Mouse (Mus musculus) intestine, postnatal 0 days (tissue): ENCODE measurements at regions not wholly inside any gene's neighbourhood (a gene's known extent, or its start where the extent isn't known, plus 50 kb on each side); places are given as distances from the start of the nearest gene placed in this dataset.
A peak's percentile ranks its signal among the peaks of the same experiment; 100 is the strongest.

Experiments
- ATAC-seq: fragments of 200-750 bp; cut with Nextera tagmentation; 2 replicates; pipeline ENCODE4 v1.8.0; 2017; ENCODE audit warnings: mild to moderate bottlenecking, moderate TSS enrichment, moderate library complexity
- H3K27ac ChIP-seq: fragments of 300-500 bp; sonication (generic); 2 replicates; pipeline ENCODE4 v1.5.1; 2014; ENCODE audit warnings: mild to moderate bottlenecking, low read depth, low read length, moderate library complexity
- H3K27me3 ChIP-seq: fragments of 300-500 bp; sonication (generic); replicated peaks from 2 replicates; pipeline ENCODE4 v1.6.1; 2014; ENCODE audit warnings: low read length, mixed read lengths; ENCODE audit not compliant: control insufficient read depth, insufficient read depth
- H3K36me3 ChIP-seq: fragments of 300-500 bp; sonication (generic); 2 replicates; pipeline ENCODE4 v1.6.1; 2014; ENCODE audit warnings: mild to moderate bottlenecking, moderate library complexity; ENCODE audit not compliant: control insufficient read depth, insufficient read depth
- H3K4me1 ChIP-seq: fragments of 300-500 bp; sonication (generic); replicated peaks from 2 replicates; pipeline ENCODE4 v1.6.1; 2014; ENCODE audit warnings: antibody characterized with exemption, low read length, mixed read lengths; ENCODE audit not compliant: control insufficient read depth, insufficient read depth
- H3K4me2 ChIP-seq: fragments of 300-500 bp; sonication (generic); replicated peaks from 2 replicates; pipeline ENCODE4 v1.6.1; 2014; ENCODE audit warnings: low read depth, mild to moderate bottlenecking, moderate library complexity
- H3K4me3 ChIP-seq: fragments of 300-500 bp; sonication (generic); 2 replicates; pipeline ENCODE4 v1.5.1; 2014; ENCODE audit warnings: low read depth, low read length
- H3K9ac ChIP-seq: fragments of 300-500 bp; sonication (generic); 2 replicates; pipeline ENCODE4 v1.6.1; 2014; ENCODE audit warnings: mild to moderate bottlenecking, low read depth, low read length
- H3K9me3 ChIP-seq: fragments of 300-500 bp; sonication (generic); 2 replicates; pipeline ENCODE4 v1.6.1; 2016; ENCODE audit warnings: mixed run types; ENCODE audit not compliant: control insufficient read depth
- CTCF ChIP-seq: sonication (generic); IDR thresholded peaks from 2 replicates; pipeline ENCODE4 v1.5.1; 2016; ENCODE audit warnings: low read depth, mild to moderate bottlenecking, control low read depth, antibody characterized with exemption, moderate library complexity
- WGBS: fragments of 180-500 bp; shearing (Covaris S2); extraction: QIAGEN DNeasy Blood & Tissue Kit; methylation state at CpG from one replicate; pipeline ENCODE4 v1.1.7; 2014; 5-methylcytosine and 5-hydroxymethylcytosine counted together

GRCm38 (mm10) chr2:74409856-74410404 lies 169.3 kb downstream of the Lnpk start:
- Histone ChIP-seq H3K4me1 (no peaks in the 10 kb centered on the region), H3K9ac (no peak overlapping the region), H3K27me3 (no peaks in the 10 kb centered on the region), H3K27ac (no peak overlapping the region), H3K4me3 (no peak overlapping the region), H3K9me3 (no peaks in the 10 kb centered on the region), H3K4me2 (no peak overlapping the region), H3K36me3 (no peaks in the 10 kb centered on the region)
- WGBS, result 66% methylated on average over 4 of the region's 4 CpGs
- TF ChIP-seq CTCF, result no peak
- no peak for ATAC-seq

DNA sequence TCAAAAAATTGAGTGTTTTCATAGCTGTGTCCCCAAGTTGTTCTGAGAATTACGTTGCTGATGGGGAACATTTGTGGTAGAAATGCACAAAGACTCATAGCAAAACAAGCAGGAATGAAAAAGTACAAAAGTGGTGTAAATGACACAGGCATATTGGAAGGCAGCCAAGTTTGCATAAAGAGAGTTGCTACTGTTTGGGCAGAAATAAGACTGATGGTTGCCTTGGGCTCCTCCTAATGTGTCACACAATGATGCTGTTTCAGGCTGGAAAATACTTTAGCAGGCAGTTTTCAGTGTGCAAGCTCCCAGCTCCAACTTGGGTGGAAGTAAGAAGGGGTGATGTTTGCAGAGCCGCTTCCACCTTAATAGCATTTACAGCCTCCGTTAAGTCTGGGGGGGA lies 174.7 kb downstream of the Lnpk start:
- Histone ChIP-seq H3K4me3 (no peak overlapping the region), H3K36me3 (no peaks in the 10 kb centered on the region), H3K27me3 (no peaks in the 10 kb centered on the region), H3K4me2 (no peak overlapping the region), H3K9me3 (no peaks in the 10 kb centered on the region), H3K9ac (no peak overlapping the region), H3K27ac (no peak overlapping the region), H3K4me1 (no peaks in the 10 kb centered on the region)
- TF ChIP-seq CTCF, result no peak
- no peak for ATAC-seq
- 41% methylated on average over 3 of the region's 3 CpGs for WGBS

- no peak for ATAC-seq
- no peak for TF ChIP-seq CTCF
- Histone ChIP-seq H3K4me1 (no peaks in the 10 kb centered on the region), H3K9me3 (no peaks in the 10 kb centered on the region), H3K4me2 (no peak overlapping the region), H3K27ac (no peak overlapping the region), H3K27me3 (no peaks in the 10 kb centered on the region), H3K4me3 (no peak overlapping the region), H3K9ac (no peak overlapping the region), H3K36me3 (no peaks in the 10 kb centered on the region)
- 77% methylated on average over 4 of the region's 4 CpGs for WGBS
Observed at GRCm38 (mm10) chr2:74391064-74391463, 188.2 kb downstream of the Lnpk start.

GRCm38 (mm10) chr2:74388078-74388477 lies 191.2 kb downstream of the Lnpk start:
- 94% methylated on average over 5 of the region's 5 CpGs for WGBS
- H3K9me3 ChIP-seq, result no peaks in the 10 kb centered on the region
- no peaks in the 10 kb centered on the region for H3K27me3 ChIP-seq
- ATAC-seq, result no peak
- no peak overlapping the region for H3K4me2 ChIP-seq
- no peak for TF ChIP-seq CTCF
- no peak overlapping the region for H3K9ac ChIP-seq
- no peak overlapping the region for H3K4me3 ChIP-seq
- H3K36me3 ChIP-seq, result no peaks in the 10 kb centered on the region
- no peak overlapping the region for H3K27ac ChIP-seq
- no peaks in the 10 kb centered on the region for H3K4me1 ChIP-seq

- H3K9me3 ChIP-seq, result no peaks in the 10 kb centered on the region
- no peak overlapping the region for H3K9ac ChIP-seq
- H3K4me3 ChIP-seq, result no peak overlapping the region
- H3K36me3 ChIP-seq, result no peaks in the 10 kb centered on the region
- TF ChIP-seq CTCF, result no peak
- ATAC-seq, result no peak
- H3K27me3 ChIP-seq, result no peaks in the 10 kb centered on the region
- no peak overlapping the region for H3K27ac ChIP-seq
- WGBS, result 94% methylated on average over 1 of the region's 1 CpGs
- no peaks in the 10 kb centered on the region for H3K4me1 ChIP-seq
- H3K4me2 ChIP-seq, result no peak overlapping the region
Observed at GRCm38 (mm10) chr2:74384918-74385317, 194.3 kb downstream of the Lnpk start.

GRCm38 (mm10) chr2:74380574-74381287 lies 198.5 kb downstream of the Lnpk start:
- no peaks in the 10 kb centered on the region for H3K9me3 ChIP-seq
- no peak overlapping the region for H3K27ac ChIP-seq
- no peaks in the 10 kb centered on the region for H3K36me3 ChIP-seq
- no peak overlapping the region for H3K9ac ChIP-seq
- peak; percentile 72 for ATAC-seq
- no peak overlapping the region for H3K4me3 ChIP-seq
- H3K4me2 ChIP-seq, result no peak overlapping the region
- no peaks in the 10 kb centered on the region for H3K27me3 ChIP-seq
- H3K4me1 ChIP-seq, result no peaks in the 10 kb centered on the region
- 37% methylated on average over 7 of the region's 7 CpGs for WGBS
- TF ChIP-seq CTCF, result no peak
